Mouse (Mus musculus) T-helper 2 cell (primary cell): ENCODE data around the gene Rpl29.

Source experiments
- in situ Hi-C: fragments of 300-600 bp; cut with MboI, MseI; formaldehyde crosslinking; loops from one replicate; pipeline ENCODE4 v1.15.1; 2025; ENCODE audit warnings: high pct_unique_total_duplicates

Gene Rpl29

DNA sequence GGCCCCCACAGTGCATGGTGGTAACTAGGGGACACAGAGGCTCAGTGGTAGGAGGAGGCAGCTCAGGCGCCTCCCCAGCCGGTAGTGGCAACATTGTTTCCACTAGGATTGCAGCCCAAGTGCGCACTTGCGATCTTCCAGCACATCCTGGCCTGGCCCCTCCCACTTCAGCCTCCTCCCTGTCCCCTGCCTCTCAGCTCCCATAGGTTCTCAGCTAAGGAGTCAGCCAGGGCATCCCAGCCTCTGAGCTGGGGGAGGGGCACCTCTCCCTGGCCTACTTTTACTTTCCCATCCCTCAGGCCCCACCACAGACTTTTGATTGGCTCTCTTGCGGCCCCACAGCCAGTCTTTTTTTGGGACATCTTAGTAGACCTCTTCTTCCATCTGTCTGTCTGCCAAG is 42.6 kb downstream of the Rpl29 start:
- in situ Hi-C loops = no loop called here

DNA sequence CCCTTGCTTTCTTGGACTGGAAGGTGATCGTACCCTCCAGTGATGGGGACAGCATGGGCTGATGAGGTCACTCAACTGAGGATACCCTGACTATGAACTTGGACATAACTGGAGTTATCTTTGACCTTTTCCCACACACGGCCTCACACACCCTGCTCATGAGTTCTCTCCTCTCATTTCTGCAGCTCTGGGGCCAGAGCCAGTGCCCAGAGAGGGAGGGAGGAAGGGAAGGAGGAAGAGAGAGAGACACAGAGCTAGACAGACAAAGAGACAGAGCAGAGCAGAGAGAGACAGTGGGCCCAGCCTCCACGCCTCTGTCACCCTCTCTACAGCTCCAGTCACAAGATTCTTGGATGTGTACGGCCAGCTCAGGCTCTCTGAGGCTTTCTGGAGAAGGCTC is 43.1 kb downstream of the Rpl29 start:
- in situ Hi-C loops = no loop called here

DNA sequence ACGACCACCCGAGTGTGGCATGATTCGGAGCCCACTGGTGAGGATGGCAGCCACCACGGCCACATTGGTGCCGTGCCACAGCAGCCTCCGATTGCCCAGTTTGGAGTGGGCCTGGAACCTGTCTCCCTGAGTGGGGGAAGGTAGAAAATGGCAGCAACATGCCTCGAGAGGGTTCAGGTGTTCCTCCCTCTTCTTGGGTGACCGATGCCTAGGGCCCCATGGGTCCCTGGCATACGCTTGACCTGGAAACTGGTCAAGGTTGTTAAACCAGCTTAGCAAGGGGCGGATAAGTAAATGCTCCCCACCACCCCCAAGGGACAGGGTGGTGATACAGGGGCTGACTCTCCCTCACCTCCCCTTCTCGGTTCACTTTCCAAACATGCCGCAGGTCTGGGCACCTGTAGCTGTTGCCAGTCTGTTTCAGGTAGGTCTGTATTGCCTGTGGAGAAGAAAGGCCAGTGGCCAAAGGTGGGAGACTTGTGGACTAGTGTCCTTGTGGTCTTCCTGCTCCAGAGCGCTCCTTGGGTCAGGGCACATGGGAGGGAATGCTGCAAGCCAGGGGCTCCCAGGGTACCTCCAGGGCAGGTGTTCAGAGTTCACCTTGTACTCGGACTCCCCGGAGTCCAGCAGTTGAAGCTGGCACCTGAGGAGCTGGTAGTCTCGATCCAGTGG is 44.0 kb downstream of the Rpl29 start:
- in situ Hi-C loops = no loop called here

DNA sequence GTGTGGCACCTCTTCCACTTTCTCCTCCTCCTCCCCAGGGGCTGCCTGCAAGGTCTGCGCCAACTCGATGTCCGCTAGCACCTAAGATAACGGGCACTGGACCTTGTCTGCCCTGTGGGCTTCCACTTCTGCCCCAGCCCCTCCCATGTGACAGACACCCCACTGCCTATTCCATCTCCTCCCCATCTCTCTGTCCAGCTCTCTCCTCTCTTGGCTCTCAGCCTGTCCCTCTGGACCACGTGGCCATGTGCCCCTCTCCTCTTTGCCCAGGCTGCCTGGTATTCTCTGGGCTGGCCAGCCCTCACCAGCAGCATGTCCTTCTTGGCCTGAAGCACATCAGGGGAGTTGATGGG is 44.5 kb downstream of the Rpl29 start:
- in situ Hi-C loops = no loop called here

DNA sequence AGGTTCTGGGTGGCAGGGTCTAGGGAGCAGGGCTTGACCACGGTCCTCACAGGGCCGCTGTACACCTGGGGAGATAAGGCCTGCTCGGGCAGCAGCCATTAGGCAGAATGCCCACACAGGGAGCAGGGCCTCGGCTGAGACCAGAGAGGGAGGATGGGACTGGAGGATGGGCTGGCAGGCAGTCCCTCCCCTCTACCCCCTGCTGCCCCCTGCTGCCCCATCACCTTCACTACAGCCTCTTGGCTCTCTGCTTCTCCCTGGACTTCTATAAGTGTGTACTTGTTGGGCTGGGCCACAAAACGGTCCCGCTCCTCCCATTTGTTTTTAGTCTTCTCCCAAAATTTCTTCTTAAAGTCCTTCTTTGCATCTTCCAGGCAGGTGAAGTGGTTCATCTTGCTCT is 45.2 kb downstream of the Rpl29 start:
- in situ Hi-C loops = no loop called here

DNA sequence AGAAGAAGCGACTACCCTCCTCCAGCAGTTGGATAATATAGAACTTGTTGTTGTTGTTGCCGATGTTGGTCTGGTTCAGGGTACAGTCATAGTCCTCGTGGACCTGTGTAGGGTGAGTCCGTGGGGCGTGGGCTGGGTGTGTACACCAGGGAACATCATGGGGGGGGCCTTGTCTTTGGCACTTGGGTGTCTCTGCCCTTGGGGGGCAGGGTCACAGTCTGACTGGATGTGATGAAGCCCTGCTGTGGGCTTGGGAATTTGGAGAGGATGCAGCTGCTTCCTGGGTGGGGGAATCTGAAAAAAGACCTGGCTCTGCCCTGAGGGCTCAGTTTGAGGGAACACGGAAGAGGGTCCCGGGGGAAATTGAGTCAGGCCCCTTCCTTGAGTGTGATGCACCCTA is 45.8 kb downstream of the Rpl29 start:
- in situ Hi-C loops = no loop called here

DNA sequence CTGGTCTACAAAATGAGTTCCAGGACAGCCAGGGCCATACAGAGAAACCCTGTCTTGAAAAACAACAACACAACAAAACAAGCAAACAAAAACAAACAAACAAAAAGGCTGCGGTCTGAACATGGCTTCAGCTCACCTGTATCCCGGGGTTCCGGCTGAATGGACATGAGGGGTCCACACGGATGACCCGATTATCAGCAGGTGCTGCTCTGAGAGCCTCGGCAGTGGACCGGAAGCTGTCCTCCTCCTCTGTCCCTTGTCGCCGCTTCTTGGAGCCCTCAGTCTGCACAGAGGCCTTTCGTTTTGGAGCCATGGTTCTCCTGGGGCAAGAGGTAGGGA is 46.4 kb downstream of the Rpl29 start, which contains the start of gene Rrp9:
Gene Rrp9, plus strand, starts transcription at position 301 of the 339 bp plus-strand sequence.
- in situ Hi-C loops = no loop called here

DNA sequence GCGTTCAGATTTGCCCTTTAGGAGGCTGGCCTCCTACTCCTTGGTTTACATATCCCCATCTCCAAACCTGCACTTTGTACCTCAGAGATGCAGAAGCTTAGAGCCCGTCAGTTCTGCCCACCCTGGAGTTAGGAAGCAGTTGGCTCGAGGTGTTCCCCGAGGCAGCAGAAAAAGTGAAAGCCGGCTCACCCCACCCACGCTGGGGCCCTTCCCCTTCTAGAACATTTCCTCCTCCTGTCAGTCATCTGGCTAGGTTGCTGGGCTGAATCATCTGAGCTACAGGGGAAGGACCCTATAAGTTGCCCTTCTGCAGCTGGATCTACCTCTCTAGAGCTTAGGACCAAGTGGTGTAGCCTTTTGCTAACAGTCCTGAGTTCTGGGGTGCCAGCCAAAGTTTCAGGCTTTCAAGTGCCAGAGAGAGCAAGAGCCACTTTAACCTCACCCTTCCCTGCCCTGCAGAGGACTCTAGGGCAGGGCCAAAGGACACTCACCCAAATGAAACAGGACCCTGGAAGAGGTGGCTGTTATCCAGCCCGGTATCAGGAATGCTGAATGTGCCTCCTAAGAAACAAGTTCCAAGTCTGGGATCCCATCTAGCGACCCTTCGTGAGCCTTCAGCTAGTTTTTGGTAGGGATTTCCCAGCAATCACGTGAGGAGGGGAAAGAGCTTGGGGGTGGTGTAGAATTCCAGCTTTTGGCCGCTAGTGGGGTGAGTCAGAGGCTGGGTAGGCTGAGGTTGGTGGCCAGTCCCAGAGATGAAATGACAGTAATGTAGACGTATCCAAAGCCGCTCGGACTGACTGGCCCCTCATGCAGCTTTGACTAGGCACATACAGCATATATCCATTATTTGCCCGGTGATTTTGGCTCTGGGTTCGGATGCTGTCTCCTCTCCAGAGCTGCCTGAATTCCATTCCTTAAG is 47.0 kb downstream of the Rpl29 start:
- in situ Hi-C loops = no loop called here

DNA sequence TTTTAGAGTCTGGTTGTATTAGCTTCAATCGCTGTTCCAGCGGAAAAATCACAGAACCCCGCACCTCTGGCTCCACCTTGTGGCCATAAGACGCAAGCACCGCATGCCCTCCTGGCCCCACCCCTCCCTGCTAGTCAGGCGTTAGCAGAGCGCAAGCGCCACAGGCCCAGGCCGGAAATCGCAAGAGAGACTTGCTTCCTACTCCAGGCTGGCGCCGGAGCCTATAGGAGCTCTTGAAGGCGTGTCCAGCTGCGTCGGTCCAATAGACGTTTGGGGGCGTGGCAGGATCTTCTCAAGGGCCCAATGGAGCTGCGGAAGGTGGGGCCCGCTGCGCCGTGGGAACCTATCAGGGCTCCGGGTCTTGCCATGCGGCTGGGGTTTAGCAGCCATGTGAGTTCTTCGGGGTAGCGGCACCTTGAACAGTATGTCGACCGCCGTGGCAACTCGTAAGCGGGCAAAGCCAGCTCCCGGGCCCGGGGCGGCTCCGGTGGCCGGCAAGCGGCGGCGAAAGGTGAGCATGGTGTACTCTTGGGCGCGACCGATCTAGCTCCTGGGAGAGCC is 47.8 kb downstream of the Rpl29 start, which contains the start of gene Parp3:
Gene Parp3, minus strand, starts transcription at position 26 of the 561 bp plus-strand sequence.
- in situ Hi-C loops = no loop called here

DNA sequence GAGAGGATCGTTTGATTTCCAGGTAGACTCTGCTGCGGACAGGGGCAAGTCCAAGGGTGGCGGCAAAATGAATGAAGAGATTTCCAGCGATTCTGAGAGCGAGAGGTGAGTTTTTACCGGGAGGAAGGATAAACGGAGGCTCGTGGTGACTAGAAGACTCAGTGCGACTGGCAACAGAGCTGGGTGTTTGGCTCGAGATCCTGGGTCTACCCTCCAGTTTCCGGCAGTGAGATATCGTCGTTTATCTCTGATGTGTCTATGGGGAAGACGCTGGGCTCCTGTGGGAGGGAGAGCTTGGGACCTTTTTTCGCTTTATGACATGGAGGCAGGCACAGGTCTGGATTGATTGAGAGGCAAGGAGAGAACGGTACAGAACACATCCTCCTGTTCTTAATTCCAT is 48.4 kb downstream of the Rpl29 start:
- in situ Hi-C loops = no loop called here

DNA sequence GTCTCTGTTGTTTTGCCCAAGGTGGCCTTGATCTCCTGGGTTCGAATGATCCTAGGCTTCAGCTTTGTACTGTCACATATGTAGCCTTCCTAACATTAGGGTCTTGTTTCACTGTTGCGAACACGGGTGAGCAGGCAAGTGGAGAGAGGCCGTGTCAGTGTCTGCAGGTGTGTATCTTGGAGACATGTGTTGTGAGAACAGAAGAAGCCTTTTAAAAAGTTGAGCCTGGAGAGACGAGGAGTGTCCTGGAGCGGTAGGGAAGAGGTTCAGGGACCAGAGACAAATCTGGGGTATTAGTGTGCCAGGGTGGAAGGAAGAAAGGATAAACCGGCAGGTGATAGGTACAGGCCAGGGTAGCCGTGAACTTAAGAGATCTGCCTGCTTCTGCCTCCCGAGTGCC is 48.8 kb downstream of the Rpl29 start:
- in situ Hi-C loops = no loop called here

DNA sequence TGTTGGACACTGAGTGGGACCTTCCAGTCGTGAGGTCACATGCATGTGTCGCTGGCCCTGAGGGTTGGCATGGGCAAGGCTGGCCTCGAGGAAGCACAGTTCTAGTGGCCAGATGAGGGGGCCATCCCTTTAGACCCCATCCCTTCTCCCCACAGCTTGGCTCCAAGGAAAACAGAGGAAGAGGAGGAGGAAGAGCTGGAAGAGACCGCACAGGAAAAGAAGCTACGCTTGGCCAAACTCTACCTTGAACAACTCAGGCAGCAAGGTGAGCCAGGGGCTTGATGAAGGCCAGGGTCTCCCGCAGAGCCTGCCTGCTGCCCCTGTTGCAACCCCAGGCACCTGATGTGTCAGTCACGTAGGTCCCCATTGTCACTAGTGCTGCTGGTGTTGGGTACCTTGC is 51.3 kb downstream of the Rpl29 start:
- in situ Hi-C loops = no loop called here

DNA sequence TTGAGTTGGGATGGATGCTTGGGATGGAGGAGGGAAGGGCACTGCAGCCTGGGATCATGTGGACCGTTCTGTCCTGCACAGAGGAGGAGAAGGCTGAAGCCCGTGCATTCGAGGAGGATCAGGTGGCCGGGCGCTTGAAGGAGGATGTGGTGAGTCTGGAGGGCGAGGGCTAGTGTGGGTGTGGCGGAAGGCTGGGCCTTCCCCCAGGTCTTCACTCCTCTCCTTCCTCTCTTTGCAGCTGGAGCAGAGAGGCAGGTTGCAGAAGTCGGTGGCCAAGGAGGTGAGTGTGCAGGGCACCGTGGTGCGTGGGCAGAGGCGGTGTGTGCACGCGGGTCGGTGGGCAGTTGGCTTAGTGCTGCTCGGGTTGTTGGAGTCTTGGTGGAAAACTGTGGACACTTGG is 51.8 kb downstream of the Rpl29 start:
- in situ Hi-C loops = no loop called here
